Mouse (Mus musculus): ENCODE data around the gene Mknk1. TPM values are rescaled to one million over a fixed set of nuclear protein-coding genes. Genes with fewer than 3 reads are reported as not detected.

Mknk1 gene
- 48.5 and 49.7 TPM in 2 replicates for polyA plus RNA-seq (2012; rRNA removed)

GRCm38 (mm10) chr4:115838696-115839641, at the start of gene Mknk1:
TSS of gene Mknk1 (plus strand) at chr4:115839198.

GRCm38 (mm10) chr4:115827888-115828571, 11.0 kb upstream of the Mknk1 start, which contains the start of gene Mob3c:
TSS of gene Mob3c (plus strand) at chr4:115828092.

GRCm38 (mm10) chr4:115884022-115884421, 45.0 kb downstream of the Mknk1 start, which contains the start of gene Kncn:
TSS of gene Kncn (plus strand) at chr4:115884400.

GRCm38 (mm10) chr4:115890553-115890952, 51.6 kb downstream of the Mknk1 start, which contains the start of gene 6430628N08Rik:
TSS of gene 6430628N08Rik (plus strand) at chr4:115890665.

Other genes with a start within 250 kb of the Mknk1 start
- gene Cyp4a32, start 238.2 kb upstream of the Mknk1 start, polyA plus RNA-seq (2012; rRNA removed) = 6.9 and 7.2 TPM in 2 replicates
- gene Cyp4b1, start 191.5 kb upstream of the Mknk1 start, polyA plus RNA-seq (2012; rRNA removed) = 8.3 and 8.7 TPM in 2 replicates
- gene Efcab14, start 101.5 kb upstream of the Mknk1 start, polyA plus RNA-seq (2012; rRNA removed) = 7.0 and 7.2 TPM in 2 replicates
- gene Tex38, start 58.2 kb upstream of the Mknk1 start, polyA plus RNA-seq (2012; rRNA removed) = 0.36 and 0.37 TPM in 2 replicates
- 9.2 and 11.0 TPM in 2 replicates for gene Atpaf1, start 54.4 kb upstream of the Mknk1 start, polyA plus RNA-seq (2012; rRNA removed)
- 8.9 and 9.6 TPM in 2 replicates for gene Mob3c, start 11.1 kb upstream of the Mknk1 start, polyA plus RNA-seq (2012; rRNA removed)
- gene Kncn, start 45.2 kb downstream of the Mknk1 start, polyA plus RNA-seq (2012; rRNA removed) = not detected in 2 replicates
- not detected in 2 replicates for gene 6430628N08Rik, start 51.5 kb downstream of the Mknk1 start, polyA plus RNA-seq (2012; rRNA removed)
- gene Dmbx1, start 100.7 kb downstream of the Mknk1 start, polyA plus RNA-seq (2012; rRNA removed) = not detected in 2 replicates
- 23.5 TPM in 2 replicates for gene Faah, start 178.7 kb downstream of the Mknk1 start, polyA plus RNA-seq (2012; rRNA removed)
- 5.7 and 6.3 TPM in 2 replicates for gene Nsun4, start 214.7 kb downstream of the Mknk1 start, polyA plus RNA-seq (2012; rRNA removed)
- gene Uqcrh, start 235.9 kb downstream of the Mknk1 start, polyA plus RNA-seq (2012; rRNA removed) = 317 and 391 TPM in 2 replicates
- 15.1 and 15.8 TPM in 2 replicates for gene Lrrc41, start 236.1 kb downstream of the Mknk1 start, polyA plus RNA-seq (2012; rRNA removed)

Measured in liver, embryonic 18 days (tissue).